Mouse (Mus musculus): ENCODE data around the gene Klrb1b.
"Not testable (repeated sequence)": the region's sequence is repeated elsewhere in the genome, so short reads cannot be mapped to it uniquely, and the experiment has no call there.

Gene Klrb1b

DNA sequence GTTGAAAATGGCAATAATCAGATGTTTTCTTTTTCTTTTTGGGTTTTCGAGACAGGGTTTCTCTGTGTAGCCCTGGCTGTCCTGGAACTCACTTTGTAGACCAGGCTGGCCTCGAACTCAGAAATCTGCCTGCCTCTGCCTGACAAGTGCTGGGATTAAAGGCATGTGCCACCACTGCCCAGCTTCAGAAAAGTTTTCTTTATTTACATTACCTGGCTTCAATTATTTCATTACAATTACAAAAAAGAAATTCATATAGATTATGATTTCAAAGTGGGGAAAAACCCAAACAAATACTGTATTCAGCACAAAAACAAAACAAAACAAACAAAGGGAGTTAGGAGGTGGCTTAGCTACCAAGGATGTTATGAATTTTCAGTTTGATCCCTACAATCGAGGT lies 14.5 kb upstream of the Klrb1b start:
- not testable (repeated sequence) for DNase-seq

DNA sequence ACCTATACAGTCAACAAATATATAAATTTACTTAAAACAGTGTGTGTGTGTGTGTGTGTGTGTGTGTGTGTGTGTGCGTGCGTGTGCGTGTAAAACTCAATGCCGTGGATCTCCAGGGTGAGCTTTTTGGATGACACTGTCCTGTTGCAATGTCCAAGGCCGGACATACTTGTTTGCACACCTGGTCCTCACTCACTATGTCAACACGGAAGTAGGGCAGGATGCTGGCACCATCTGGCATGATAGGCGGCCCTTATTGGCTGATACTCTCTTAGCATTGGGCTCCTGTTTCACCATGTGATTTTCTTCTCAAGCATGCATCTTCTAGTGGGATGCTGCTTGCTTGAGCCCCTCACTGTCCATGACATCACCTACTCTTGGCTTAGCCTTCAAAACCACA lies 13.8 kb upstream of the Klrb1b start:
- peak; percentile 38 for DNase-seq

DNA sequence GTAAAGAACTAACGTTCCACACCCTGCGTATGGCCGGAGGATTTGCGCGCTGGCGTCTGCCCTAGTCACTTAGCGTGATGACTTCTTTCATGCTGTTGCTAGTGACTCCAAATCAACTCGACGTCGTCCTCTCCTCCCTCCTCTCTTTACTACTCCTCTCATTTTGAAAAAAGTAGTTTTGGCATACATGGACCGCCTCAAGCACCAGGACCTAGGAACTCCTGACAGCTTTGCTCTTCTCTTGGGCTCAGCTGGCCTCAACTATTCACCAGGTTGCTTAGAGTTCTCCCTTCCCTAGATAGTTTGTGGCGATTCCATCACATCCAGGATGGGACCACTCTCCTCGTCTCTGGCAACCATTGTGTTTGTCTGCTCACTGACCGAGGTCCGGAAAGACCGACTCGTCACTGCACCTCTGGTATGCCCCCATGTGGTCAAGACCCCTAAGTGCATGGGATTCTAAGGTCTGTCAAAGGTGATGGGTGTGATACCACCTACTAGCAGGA lies 13.2 kb upstream of the Klrb1b start:
- peak; percentile 94 for DNase-seq

DNA sequence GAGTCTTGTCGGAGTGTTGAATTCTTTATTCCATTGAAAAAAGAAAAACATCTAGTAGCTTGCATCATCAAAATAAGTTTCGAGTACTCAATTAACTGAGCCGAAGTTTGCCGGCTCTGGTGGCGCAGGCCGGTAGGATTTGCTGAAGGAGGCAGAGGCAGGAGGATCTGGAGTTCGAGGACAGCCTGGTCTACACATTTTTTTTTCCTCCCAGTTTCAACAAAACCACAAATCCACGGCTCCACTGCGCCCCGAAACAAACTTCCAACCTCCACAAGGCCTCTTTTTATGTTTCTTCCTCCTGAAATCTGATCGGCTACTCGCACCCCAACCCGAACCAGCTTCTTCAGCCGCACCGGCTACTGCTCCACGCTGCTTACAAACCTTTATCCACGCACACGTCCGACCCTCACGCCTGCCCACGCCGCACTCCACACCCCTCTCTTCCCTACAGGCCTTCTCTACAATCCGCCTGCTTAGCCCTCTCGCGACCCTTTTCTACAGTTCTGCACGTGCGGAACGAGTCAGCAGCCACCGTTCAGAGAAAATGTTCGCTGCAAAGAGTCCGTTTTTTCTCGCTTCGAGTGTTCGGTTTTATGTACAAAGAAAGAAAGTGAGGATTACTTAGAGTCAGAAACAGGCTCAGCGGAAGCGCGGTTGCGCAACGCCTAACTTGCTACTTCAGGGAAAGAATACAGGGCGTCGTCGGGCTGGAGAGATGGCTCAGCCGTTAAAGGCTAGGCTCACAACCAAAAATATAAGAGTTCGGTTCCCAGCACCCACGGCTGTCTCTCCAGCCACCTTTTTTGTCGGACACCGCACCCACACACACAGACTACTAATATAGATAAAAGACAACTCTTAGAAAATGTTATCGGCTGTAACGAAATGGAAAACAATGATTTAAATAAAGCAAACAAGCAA lies 12.5 kb upstream of the Klrb1b start:
- DNase-seq = peak; percentile 92

DNA sequence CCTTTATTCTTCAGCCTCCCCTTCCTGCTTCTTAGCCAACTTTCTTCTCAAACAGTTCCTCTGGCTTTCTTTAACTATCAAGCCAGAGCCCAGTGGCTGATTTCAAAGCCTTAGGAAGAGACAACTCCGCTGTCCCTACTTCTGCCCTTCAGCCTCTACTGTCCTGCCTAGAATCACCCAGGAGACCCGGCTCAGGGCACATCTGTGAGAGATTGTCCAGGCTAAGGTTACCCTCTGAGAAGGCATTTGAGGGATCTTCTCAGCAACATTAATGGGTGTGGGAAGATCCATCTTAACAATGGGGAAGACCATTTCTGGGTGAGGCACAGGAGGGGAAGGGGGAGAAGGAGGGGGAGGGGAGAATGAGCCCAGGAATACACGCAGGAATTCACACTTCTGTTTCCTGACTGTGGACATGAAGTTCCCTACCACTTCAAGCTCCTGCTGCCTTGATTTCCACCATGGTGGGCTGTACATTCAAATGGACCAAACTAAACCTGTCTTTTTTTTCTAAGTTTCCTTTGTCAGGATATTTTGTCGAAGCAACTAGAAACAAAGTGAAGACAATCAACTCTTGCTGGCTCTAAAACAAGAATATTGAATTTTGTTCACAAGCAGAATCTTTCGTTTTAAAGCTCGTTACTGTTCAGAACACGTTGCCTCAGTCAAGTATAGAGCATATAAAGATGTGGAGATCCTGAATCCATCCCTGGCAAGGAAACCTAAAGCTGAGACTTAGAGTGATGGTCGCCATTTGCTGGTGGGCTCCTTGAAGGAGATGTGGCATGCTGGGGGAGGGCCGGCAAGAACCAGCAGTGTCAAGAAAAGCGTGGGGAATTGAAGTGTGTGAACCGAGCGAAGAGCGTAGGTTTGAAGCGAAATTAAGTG lies 11.6 kb upstream of the Klrb1b start:
- peak; percentile 79 for DNase-seq

DNA sequence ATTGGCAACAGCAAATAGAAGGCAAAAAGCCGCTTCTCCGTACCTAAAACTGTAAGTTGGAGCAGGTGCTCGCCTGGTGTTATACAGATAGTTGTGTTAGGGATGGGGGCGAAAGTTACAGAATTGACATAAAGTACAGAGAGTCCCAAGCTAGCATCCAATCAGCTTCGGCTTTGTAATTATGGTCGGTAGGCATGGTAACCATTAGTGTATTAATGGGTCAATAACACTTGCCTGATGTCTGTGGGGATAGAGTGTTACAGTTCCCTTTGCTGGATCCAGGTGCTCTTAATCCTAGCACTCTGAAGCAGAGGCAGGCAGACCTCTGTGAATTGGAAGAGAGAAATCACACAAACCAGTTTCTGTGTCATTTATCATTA lies 10.8 kb upstream of the Klrb1b start:
- peak; percentile 34 for DNase-seq

DNA sequence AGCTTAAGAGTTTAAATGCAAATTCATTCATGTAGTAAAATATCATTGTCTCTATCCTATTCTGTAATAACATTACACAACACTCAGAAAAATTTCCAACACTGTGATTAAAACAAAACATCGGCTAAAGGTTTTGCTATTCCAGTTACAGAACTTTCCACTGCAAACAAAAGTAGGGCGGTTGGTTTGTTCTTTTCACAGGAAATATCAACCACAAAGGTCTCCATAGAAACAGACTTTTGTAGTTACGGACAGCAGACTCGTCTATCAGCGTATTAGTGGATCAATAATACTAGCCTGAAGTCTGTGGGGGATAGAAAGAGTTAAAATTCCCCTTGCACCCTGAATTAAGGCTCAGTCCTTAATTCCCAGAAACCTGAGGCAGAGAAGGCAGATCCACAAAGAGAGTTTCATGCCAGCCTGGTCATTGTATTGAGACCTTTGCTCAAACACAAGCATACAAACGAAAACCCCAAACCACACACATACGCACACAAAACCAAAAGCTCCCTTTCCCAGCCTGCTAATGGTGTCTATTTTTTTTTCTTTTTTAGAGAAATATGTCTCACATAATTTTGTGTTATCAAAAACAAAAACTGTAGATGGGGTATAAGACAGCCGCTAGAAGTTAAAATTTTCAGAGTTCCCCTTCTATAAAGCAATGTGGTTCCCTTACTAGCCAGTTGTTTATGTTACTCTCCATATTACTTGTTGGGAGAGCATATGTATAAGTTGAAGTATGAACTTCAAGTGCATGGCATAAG lies 10.2 kb upstream of the Klrb1b start:
- no peak for DNase-seq

DNA sequence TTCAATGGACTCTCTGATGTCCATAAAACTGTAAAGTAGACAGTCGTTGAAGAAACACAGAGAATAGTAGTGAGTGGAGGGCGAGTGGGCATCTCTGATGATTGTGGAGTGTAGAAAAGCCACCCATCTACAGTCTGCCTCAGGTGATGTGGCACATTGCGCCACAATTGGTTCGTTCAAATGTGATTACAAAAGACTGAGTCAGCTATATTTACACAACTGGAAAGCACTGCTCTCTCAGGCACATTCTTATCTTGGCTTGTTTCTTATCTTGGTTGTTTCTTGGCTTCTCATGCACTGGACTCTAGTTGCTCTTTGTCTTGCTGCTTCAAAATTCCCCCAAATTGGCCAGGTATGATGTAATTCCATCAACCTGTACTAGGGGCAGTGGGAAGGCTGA lies 9.4 kb upstream of the Klrb1b start:
- no peak for DNase-seq

DNA sequence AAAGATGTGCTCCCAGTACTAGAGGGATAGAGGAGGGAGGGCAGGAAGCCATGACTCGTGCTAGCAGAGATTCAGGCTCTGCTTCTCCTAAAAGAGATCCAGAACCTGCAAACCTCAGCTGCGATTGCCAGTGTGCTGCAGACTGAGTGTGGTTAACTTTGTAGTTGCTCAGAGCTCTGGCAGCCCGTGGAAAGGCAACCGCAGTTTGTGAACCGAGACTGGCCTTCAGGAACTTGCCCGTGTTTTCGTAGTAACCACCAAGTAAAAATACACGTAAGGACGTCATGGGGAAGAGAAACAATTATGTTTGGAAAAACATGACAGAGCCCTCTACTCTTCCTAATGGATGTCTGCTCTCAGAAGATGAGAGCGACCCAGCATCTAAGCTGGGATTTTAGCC lies 6.9 kb upstream of the Klrb1b start:
- DNase-seq = no peak

DNA sequence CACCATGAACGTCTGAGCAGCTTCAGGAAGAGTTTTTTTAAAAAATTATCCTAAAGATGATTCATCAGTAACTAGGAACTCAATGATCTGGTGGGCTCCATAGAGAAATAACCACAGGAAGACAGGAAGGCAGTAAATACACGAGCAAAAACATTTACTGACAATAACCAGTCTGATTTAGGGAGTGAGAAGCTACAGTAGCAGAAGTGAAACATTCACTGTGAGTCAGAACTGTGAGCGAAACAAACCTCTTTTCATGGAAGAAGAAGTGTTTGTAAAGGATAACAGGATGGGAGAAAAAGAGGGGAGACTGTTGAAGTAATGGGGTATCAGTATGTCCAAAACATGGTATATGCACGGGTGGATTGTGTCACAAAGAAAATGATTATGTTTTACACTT lies 3.7 kb upstream of the Klrb1b start:
- no peak for DNase-seq

DNA sequence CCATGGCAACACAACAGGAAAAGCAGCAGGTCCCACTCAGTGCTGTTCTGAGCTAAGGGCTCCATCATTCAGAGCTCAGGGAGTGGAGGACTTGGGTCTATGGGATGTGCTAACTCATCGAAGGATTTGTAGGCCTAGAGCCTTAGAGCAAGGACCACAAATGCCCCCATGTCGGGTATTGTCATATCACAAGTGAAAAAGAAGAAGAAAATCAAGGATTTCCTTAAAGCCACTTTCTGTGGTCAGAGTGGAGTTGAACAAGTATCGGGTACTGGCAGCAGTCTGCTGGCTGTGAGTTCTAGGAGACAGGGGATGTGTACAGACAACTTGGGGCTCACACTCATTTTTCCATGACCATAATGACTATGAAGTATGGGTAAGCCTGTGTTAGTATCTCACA lies 650 bp upstream of the Klrb1b start:
- DNase-seq = no peak

DNA sequence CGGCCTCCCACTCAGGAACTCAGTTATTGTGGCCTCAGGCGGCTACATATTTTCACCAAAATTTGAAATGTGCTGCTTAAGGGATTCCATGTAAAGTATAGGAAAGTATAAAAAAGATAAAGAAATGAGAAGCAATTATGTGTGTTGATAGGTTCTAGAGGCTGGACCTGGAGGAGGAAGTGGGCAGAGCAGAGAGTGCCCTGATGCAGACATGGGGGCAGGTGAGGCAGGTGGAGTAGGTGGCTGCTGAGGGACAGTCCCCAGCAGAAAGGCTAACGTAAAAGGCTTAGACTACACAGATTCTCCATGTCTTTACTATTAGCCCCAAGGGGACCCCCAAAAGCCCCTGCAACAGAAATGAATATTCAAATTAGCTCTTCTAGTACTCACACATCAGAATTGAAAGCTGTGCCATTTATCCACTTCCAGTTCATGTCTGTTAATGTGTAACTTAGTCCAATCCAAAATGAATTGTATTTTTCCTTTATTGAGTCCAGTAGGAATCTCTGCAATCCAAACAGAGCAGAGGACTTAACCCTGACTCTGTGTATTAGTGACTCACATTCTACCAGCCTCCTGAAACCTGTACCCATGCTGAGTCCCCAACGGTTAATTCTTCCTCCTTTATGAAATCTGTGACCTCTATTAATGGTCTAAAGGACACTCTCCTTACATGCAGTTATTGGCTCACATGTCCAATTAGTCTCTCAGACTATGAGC lies 7.9 kb downstream of the Klrb1b start:
- DNase-seq = no peak

DNA sequence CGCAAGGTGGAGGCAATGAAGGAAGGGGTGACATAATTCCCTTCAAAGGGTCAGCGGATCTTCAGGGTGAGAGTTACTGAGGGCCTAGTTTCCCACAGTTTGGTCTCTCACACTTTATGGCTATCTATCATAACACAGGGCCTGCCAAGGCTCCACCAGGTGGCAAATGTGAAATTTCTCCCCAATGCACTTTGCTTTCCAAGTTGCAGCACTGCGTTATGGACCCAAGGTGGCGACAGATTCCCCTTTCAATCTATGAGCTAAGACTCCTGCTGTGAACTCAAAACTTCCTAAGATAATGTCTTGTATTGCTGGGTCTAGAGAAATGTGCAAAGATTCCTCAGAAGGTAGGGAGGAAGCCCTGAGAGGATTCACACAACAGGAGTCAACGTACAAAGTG lies 17.6 kb downstream of the Klrb1b start:
- DNase-seq = peak; percentile 72

DNA sequence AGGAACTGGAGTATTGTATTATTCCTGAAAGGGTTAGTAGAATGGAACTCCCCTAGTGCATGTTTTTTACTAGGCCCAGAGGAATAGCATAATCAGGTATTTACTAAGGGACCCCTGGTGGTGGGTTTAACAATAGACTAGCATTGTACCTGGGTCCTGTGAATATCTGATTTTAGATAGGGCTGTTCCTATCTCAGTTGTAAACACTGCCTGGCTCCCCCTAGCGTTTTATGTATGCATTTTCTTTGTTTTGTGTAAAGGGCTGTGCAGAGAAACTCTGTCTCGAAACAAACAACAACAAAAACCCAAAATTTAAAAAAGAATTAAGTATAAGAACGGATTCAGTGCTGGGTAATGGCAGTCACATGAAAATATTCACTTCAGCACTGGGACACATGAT lies 19.1 kb downstream of the Klrb1b start:
- peak; percentile 53 for DNase-seq

DNA sequence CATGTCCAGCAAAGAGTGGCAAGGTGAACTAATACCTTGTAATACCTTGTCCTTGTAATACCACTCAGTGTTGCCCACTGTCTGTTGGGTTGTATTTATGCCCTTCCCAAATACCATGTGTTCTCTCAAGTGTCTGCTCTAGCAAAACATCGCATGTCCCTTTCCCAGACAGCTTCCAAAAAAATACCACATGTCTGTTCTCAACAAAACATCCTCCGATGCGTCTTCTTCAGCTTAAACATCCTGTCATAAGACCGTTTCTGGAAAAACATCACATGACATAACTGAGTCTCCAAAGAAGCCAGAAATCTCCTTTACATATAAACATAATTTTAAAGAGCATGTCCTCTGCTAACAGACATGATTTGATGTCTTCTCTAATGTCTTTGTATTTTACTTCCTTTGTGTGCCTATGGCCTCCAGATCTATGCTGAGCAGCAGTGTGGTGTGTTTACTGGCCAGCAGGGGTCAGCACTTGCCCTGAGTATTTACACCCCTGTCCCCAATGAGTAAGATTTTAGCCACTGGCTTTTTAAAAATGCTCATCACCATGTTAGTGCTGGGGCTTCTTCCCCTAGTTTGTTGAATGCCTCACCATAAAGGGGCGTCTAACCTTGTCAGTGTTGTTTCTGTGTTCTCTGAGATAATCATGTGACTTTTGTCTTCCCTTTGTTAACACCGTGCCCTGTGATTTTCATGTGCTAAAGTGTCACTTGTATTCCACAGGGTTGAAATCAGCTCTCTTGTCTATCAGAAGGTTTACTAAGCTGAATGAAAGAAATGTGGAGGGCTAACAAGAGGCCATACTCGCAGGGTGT lies 21.1 kb downstream of the Klrb1b start:
- peak; percentile 85 for DNase-seq

DNA sequence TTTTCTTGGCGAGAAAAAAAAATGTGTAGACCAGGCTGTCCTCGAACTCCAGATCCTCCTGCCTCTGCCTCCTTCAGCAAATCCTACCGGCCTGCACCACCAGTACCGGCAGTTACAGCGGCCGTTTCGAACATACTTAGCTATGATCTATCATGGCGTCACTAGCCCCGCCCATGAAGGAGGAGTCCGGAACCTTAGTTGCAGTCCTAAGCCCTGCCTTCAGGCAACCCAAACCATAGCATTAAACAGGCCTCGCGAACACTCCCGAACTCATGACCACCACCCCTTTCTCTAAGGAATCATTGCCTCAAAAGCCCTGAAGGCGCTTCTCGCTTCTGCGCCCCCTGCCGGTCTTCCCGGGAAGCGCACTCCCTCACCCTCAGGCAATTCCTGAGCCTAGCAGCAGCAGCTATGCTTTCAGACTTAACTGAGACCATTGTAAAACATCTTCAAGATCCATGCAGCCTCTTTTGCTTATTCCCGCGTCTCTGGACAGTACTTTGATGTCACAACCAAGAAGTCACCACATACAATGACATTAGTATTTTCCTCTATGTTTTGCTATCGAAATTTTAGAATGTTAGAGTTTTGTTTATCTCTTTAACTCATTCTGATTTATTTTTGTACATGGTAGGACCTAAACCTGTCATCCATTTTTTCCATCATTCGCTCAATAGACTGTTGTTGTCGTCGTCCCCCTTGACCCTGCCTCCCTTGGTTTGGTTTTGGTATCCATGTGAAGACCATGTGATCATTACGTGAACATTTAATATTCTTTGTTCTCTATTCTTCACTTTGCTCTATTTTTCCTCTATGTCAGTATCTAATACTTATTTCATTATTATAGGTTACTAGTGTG lies 22.9 kb downstream of the Klrb1b start:
- peak; percentile 99 for DNase-seq

DNA sequence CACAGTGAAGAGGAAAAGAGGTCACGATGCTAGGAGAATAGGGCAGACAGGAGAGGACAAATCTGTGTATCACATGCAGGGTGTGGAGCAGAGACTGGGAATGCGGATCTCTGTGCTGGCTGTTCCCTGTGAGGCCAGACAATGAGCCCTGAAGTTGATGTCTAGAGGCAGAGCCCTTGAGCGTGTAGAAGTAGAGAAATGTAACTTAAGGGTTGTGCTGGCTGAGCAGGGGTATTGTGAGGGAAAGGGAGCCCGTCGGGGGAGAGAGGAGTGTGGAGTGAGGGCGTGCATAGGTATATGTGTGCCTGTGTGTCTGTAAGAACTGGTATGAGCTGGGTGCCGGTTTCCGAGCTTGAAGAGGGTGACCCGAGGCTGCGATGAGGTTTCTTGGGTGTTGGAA lies 23.6 kb downstream of the Klrb1b start:
- no peak for DNase-seq

DNA sequence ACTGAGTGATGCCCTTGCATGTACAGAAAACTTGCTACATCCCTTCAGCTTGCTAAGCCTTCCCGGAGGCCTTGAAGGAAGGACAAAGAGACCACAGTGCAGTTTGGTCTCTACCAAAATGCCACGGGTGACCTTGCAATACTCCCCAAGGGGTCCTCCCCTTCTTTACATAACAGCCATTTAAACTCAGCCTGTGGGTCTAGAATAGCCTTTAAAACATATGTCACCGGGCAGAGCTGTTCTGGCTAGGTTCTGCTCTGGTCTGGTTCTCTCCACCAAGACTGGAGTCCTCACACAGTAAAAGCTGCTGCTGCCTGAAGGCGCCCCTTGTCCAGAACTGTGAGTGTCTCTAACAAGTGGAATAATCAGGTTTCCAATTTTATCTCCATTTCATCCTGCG lies 25.4 kb downstream of the Klrb1b start:
- not testable (repeated sequence) for DNase-seq

DNA sequence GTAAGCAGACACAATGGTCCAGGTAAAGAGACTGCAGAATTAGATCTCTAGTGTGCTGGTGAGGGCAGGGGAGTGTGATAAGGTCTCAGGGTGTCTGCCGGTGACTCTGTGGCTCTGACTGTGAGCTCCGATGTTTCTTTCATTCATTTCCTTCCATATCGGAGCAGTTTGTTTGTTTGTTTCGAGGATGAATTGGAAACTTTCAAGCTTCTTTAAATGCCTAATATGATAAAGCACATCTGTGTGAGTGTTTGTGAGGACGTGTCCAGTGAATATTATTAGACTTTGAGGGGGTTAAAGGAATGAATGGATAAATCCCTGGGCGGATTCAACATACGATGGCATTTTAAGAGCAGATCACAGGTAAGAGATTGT lies 26.2 kb downstream of the Klrb1b start:
- DNase-seq = no peak

DNA sequence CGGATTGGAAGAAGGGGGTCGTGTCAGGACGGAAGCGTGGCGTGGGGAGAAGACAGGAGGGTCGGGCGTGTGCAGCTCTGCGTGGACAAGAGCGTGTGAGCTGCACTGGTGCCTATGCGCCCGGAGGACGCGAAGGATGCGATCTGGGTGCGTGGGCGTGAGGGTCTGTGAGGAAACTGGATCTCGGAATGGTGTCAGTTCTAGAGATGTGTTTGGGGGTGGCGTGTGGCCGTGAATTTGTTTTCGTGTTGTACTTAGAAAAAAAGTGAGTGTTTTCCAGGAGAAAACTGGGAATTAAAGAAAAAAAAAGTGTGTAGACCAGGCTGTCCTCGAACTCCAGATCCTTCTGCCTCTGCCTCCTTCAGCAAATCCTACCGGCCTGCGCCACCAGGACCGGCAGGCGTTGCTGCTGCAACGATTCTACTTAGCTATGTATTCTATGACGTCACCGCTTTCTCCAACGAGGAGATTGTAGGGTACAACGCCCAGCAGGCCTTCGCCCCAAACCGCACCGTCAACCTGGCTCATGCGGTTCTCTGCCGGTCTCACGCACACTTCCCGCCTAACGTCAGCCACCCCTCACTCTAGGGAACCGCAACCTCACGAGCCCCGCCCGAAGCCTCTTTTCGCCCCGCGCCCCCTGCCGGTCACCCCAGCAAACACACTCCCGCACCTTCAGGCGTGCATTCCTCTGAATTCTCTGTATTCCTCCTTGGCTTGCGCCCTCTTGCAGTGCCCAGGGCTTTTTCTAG lies 26.8 kb downstream of the Klrb1b start:
- peak; percentile 95 for DNase-seq

Measured in retina, postnatal 1 day (tissue).